Mouse (Mus musculus) limb, embryonic 15.5 days (tissue): ENCODE results near the gene Gabpb1. TPM values are rescaled to one million over a fixed set of nuclear protein-coding genes. Genes with fewer than 3 reads are reported as not detected.

ENCODE experiments used
- ATAC-seq: fragments of 200-750 bp; cut with Nextera tagmentation; 2 replicates; pipeline ENCODE4 v1.8.0; 2017; ENCODE audit warnings: low read depth, moderate TSS enrichment; ENCODE audit not compliant: insufficient number of reproducible peaks, low FRiP score, low TSS enrichment
- H3K27ac ChIP-seq: fragments of 300-500 bp; sonication (generic); 2 replicates; pipeline ENCODE4 v1.5.1; 2015; ENCODE audit warnings: moderate library complexity, mild to moderate bottlenecking, inconsistent platforms
- H3K27me3 ChIP-seq: fragments of 300-500 bp; sonication (generic); 2 replicates; pipeline ENCODE4 v1.6.1; 2015; ENCODE audit warnings: inconsistent platforms
- H3K36me3 ChIP-seq: fragments of 300-500 bp; sonication (generic); 2 replicates; pipeline ENCODE4 v1.6.1; 2015; ENCODE audit warnings: inconsistent platforms
- H3K4me1 ChIP-seq: fragments of 300-500 bp; sonication (generic); 2 replicates; pipeline ENCODE4 v1.6.1; 2015; ENCODE audit warnings: inconsistent platforms
- H3K4me2 ChIP-seq: fragments of 300-500 bp; sonication (generic); 2 replicates; pipeline ENCODE4 v1.6.1; 2015; ENCODE audit warnings: mild to moderate bottlenecking, inconsistent platforms
- H3K4me3 ChIP-seq: fragments of 300-500 bp; sonication (generic); 2 replicates; pipeline ENCODE4 v1.5.1; 2015; ENCODE audit warnings: mild to moderate bottlenecking, inconsistent platforms
- H3K9ac ChIP-seq: fragments of 300-500 bp; sonication (generic); 2 replicates; pipeline ENCODE4 v1.6.1; 2015; ENCODE audit warnings: inconsistent platforms
- H3K9me3 ChIP-seq: fragments of 300-500 bp; sonication (generic); 2 replicates; pipeline ENCODE4 v1.6.1; 2016; ENCODE audit warnings: inconsistent platforms
- WGBS: fragments of 180-500 bp; shearing (Covaris S2); methylation state at CpG from one replicate; pipeline ENCODE4 v1.1.7; 2015; 5-methylcytosine and 5-hydroxymethylcytosine counted together
- polyA plus RNA-seq: library from polyadenylated mRNA; unstranded; fragments of >200 nt; fragmentation: Nextera tagmentation; extraction: Ambion mirVana; gene quantifications from 2 replicates; pipeline ENCODE4 v1.2.1, GENCODE M21; 2015

The Gabpb1 gene
- polyA plus RNA-seq: 44.5 and 46.2 TPM in 2 replicates

- 0 out of 2 replicates have a peak, but pooled peaks cover 7% of the 10 kb centered on the region for H3K36me3 ChIP-seq
- peak within 1 kb of the TSS; percentile 61 for H3K4me2 ChIP-seq
- H3K4me3 ChIP-seq: peak within 1 kb of the TSS; percentile 90
- H3K27me3 ChIP-seq: no peaks in the 10 kb centered on the region
- 21% methylated on average over 12 of the region's 12 CpGs for WGBS
- H3K27ac ChIP-seq: peak within 1 kb of the TSS; percentile 100
- no peak for ATAC-seq
- H3K9me3 ChIP-seq: no peaks in the 10 kb centered on the region
- H3K9ac ChIP-seq: peak within 1 kb of the TSS; percentile 97
- peaks cover 15% of the 10 kb centered on the region for H3K4me1 ChIP-seq
These were observed at the start of gene Gabpb1 for GRCm38 (mm10) chr2:126676122-126676515. TSS of gene Gabpb1 (minus strand) at chr2:126676337.

- Histone ChIP-seq H3K4me3 (no peak overlapping the region), H3K9me3 (no peaks in the 10 kb centered on the region), H3K4me2 (no peak overlapping the region), H3K9ac (no peak overlapping the region), H3K27ac (no peak overlapping the region), H3K27me3 (no peaks in the 10 kb centered on the region), H3K36me3 (peaks cover 10% of the 10 kb centered on the region; the same call in 1 of the 2 replicates), H3K4me1 (peaks cover 5% of the 10 kb centered on the region; the same call in 1 of the 2 replicates)
- no peak for ATAC-seq
These were observed 36.8 kb upstream of the Gabpb1 start for GRCm38 (mm10) chr2:126712950-126713349.

GRCm38 (mm10) chr2:126712526-126712925 lies 36.4 kb upstream of the Gabpb1 start:
- Histone ChIP-seq H3K4me1 (peaks cover 7% of the 10 kb centered on the region; the same call in 1 of the 2 replicates), H3K9me3 (no peaks in the 10 kb centered on the region), H3K4me3 (no peak overlapping the region), H3K4me2 (no peak overlapping the region), H3K36me3 (peaks cover 10% of the 10 kb centered on the region; the same call in 1 of the 2 replicates), H3K9ac (no peak overlapping the region), H3K27ac (no peak overlapping the region), H3K27me3 (no peaks in the 10 kb centered on the region)
- ATAC-seq: no peak
- WGBS: 95% methylated on average over 5 of the region's 5 CpGs

- WGBS: 69% methylated on average over 4 of the region's 4 CpGs
- Histone ChIP-seq H3K4me1 (peaks cover 7% of the 10 kb centered on the region; the same call in 1 of the 2 replicates), H3K27ac (no peak overlapping the region), H3K27me3 (peaks cover 11% of the 10 kb centered on the region), H3K9ac (no peak overlapping the region), H3K4me2 (0 out of 2 replicates have a peak overlapping the region, but pooled peaks have one; percentile 60), H3K36me3 (peaks cover 10% of the 10 kb centered on the region; the same call in 1 of the 2 replicates), H3K9me3 (no peaks in the 10 kb centered on the region), H3K4me3 (peak overlapping the region; percentile 94)
- no peak for ATAC-seq
These were observed 32.2 kb upstream of the Gabpb1 start for GRCm38 (mm10) chr2:126708361-126708760.

GRCm38 (mm10) chr2:126707438-126707779 lies 31.3 kb upstream of the Gabpb1 start:
- peak overlapping the region; percentile 60 for H3K4me2 ChIP-seq
- peaks cover 11% of the 10 kb centered on the region for H3K27me3 ChIP-seq
- H3K4me1 ChIP-seq: peaks cover 7% of the 10 kb centered on the region; the same call in 1 of the 2 replicates
- no peaks in the 10 kb centered on the region for H3K9me3 ChIP-seq
- WGBS: under 1% methylated on average over 23 of the region's 23 CpGs
- H3K27ac ChIP-seq: peak overlapping the region; percentile 83
- 0 out of 2 replicates have a peak, but pooled peaks cover 4% of the 10 kb centered on the region for H3K36me3 ChIP-seq
- peak overlapping the region; percentile 94 for H3K9ac ChIP-seq
- H3K4me3 ChIP-seq: peak overlapping the region; percentile 94
- ATAC-seq: peak; percentile 79

- H3K9me3 ChIP-seq: no peaks in the 10 kb centered on the region
- peak within 1 kb of the TSS; percentile 60 for H3K4me2 ChIP-seq
- H3K27me3 ChIP-seq: peaks cover 11% of the 10 kb centered on the region
- WGBS: 3% methylated on average over 47 of the region's 47 CpGs
- peaks cover 7% of the 10 kb centered on the region; the same call in 1 of the 2 replicates for H3K4me1 ChIP-seq
- peak within 1 kb of the TSS; percentile 94 for H3K9ac ChIP-seq
- ATAC-seq: peak; percentile 96
- H3K4me3 ChIP-seq: peak within 1 kb of the TSS; percentile 94
- H3K27ac ChIP-seq: peak within 1 kb of the TSS; percentile 83
- H3K36me3 ChIP-seq: 0 out of 2 replicates have a peak, but pooled peaks cover 3% of the 10 kb centered on the region
These were observed 30.8 kb upstream of the Gabpb1 start, which contains the start of gene Usp8 for GRCm38 (mm10) chr2:126706759-126707437. TSS of gene Usp8 (plus strand) at chr2:126707328.

- H3K9me3 ChIP-seq: no peaks in the 10 kb centered on the region
- ATAC-seq: no peak
- H3K36me3 ChIP-seq: no peaks in the 10 kb centered on the region
- H3K27me3 ChIP-seq: no peaks in the 10 kb centered on the region
- H3K4me2 ChIP-seq: no peak overlapping the region
- WGBS: 79% methylated on average over 6 of the region's 6 CpGs
- no peak overlapping the region for H3K4me3 ChIP-seq
- H3K9ac ChIP-seq: no peak overlapping the region
- H3K4me1 ChIP-seq: no peaks in the 10 kb centered on the region
- no peak overlapping the region for H3K27ac ChIP-seq
These were observed 19.1 kb upstream of the Gabpb1 start for GRCm38 (mm10) chr2:126695285-126695684.

- H3K4me2 ChIP-seq: no peak overlapping the region
- WGBS: 80% methylated on average over 3 of the region's 3 CpGs
- H3K9me3 ChIP-seq: no peaks in the 10 kb centered on the region
- no peaks in the 10 kb centered on the region for H3K27me3 ChIP-seq
- no peak overlapping the region for H3K27ac ChIP-seq
- no peak overlapping the region for H3K9ac ChIP-seq
- no peak overlapping the region for H3K4me3 ChIP-seq
- H3K4me1 ChIP-seq: no peaks in the 10 kb centered on the region
- H3K36me3 ChIP-seq: 0 out of 2 replicates have a peak, but pooled peaks cover 5% of the 10 kb centered on the region
- ATAC-seq: no peak
These were observed 15.2 kb upstream of the Gabpb1 start for GRCm38 (mm10) chr2:126691290-126691689.

- Histone ChIP-seq H3K4me1 (no peaks in the 10 kb centered on the region), H3K27me3 (no peaks in the 10 kb centered on the region), H3K4me2 (no peak overlapping the region), H3K4me3 (no peak overlapping the region), H3K9ac (no peak overlapping the region), H3K36me3 (peaks cover 25% of the 10 kb centered on the region; the same call in 1 of the 2 replicates), H3K27ac (no peak overlapping the region), H3K9me3 (no peaks in the 10 kb centered on the region)
- ATAC-seq: no peak
- WGBS: 95% methylated on average over 1 of the region's 1 CpGs
These were observed 6.8 kb upstream of the Gabpb1 start for GRCm38 (mm10) chr2:126682937-126683336.

GRCm38 (mm10) chr2:126682333-126682732 lies 6.2 kb upstream of the Gabpb1 start:
- no peaks in the 10 kb centered on the region for H3K9me3 ChIP-seq
- H3K4me2 ChIP-seq: no peak overlapping the region
- no peak for ATAC-seq
- no peaks in the 10 kb centered on the region for H3K27me3 ChIP-seq
- H3K9ac ChIP-seq: no peak overlapping the region
- H3K4me3 ChIP-seq: no peak overlapping the region
- H3K4me1 ChIP-seq: no peaks in the 10 kb centered on the region
- peaks cover 26% of the 10 kb centered on the region; the same call in 1 of the 2 replicates for H3K36me3 ChIP-seq
- no peak overlapping the region for H3K27ac ChIP-seq
- 71% methylated on average over 2 of the region's 2 CpGs for WGBS

GRCm38 (mm10) chr2:126677366-126677765 lies 1.2 kb upstream of the Gabpb1 start:
- Histone ChIP-seq H3K9ac (no peak overlapping the region), H3K9me3 (no peaks in the 10 kb centered on the region), H3K27me3 (no peaks in the 10 kb centered on the region), H3K4me3 (no peak overlapping the region), H3K36me3 (peaks cover 10% of the 10 kb centered on the region; the same call in 1 of the 2 replicates), H3K4me1 (peaks cover 14% of the 10 kb centered on the region), H3K27ac (no peak overlapping the region), H3K4me2 (no peak overlapping the region)
- no peak for ATAC-seq
- WGBS: 89% methylated on average over 1 of the region's 1 CpGs
